Mouse (Mus musculus) erythroblast, embryonic 14.5 days (primary cell): ENCODE measurements around the gene 6430548M08Rik.

Experiments
- GATA1 ChIP-seq: IDR thresholded peaks from 2 replicates; pipeline ENCODE4 v1.6.1; 2012; ENCODE audit warnings: low read length, inconsistent platforms, mixed read lengths
- TAL1 ChIP-seq: IDR thresholded peaks from 3 replicates; pipeline ENCODE4 v1.6.1; 2012; ENCODE audit warnings: low read length, inconsistent platforms, mixed read lengths

GRCm38 (mm10) chr8:120119429-120119828, 5.5 kb downstream of the 6430548M08Rik start:
- TF ChIP-seq TAL1 (no peak), GATA1 (no peak)
